21 mouse cellular contexts compared by ENCODE assay signal in the genomic region with DNA sequence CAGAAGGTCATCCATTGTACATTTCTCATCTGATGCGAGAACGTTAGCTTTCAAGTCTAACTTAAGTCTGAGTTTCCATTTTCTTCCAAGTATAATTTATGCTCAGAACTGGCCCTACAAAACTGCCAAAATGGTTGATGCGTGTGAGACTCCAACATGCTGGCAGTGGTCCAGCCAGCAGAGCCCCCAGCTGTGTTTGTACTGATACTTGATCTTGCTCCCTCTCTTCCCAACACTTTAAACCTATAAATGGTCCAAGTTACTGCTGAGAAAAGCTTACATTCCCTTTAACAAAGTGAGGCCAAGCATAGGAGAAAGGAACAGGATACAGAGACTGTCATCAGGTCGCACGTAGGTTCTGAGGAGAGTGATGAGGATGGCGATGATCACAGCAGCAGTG.
DNase-seq lines count a peak whose midpoint lies in the region; ATAC-seq and TF ChIP-seq lines count a peak whose summit lies in the region.
"Had no signal": no experiment of that assay in that cellular context is flagged by ENCODE, and none has a peak within 500 bp of the region (broad histone marks: within the 10 kb centered on the region; RNA-seq: fewer than 3 reads in every experiment).

No protein-coding gene starts in this region.

- no peaks in the 10 kb centered on the region for H3K9me3 ChIP-seq in hindbrain, embryonic 14.5 days (ENCODE audit: control insufficient read depth, low read length)
- no peaks in the 10 kb centered on the region for H3K9me3 ChIP-seq in hindbrain, embryonic 10.5 days
- H3K9me3 ChIP-seq in embryonic facial prominence, embryonic 14.5 days (ENCODE audit: control insufficient read depth, low read length): no peaks in the 10 kb centered on the region
- H3K9me3 ChIP-seq: forebrain, embryonic 15.5 days; heart, embryonic 13.5 days; limb, embryonic 12.5 days; liver, embryonic 15.5 days; midbrain, embryonic 15.5 days had no signal

- WGBS in hindbrain, embryonic 14.5 days: 81% methylated on average over 6 of the region's 6 CpGs
- 86% methylated on average over 6 of the region's 6 CpGs for whole genome bisulfite sequencing in hindbrain, embryonic 10.5 days
- 55% methylated on average over 6 of the region's 6 CpGs for WGBS in embryonic facial prominence, embryonic 14.5 days

- H3K36me3 ChIP-seq in hindbrain, embryonic 14.5 days (replicated peaks; ENCODE audit: control insufficient read depth, insufficient read depth): 0 out of 2 replicates have a peak, but pooled peaks cover 5% of the 10 kb centered on the region
- no peaks in the 10 kb centered on the region for H3K36me3 ChIP-seq in hindbrain, embryonic 10.5 days
- H3K36me3 ChIP-seq in embryonic facial prominence, embryonic 14.5 days (ENCODE audit: control insufficient read depth, insufficient read depth, low read length): no peaks in the 10 kb centered on the region
- H3K36me3 ChIP-seq: forebrain, embryonic 15.5 days; limb, embryonic 12.5 days; liver, embryonic 15.5 days; midbrain, embryonic 15.5 days had no signal

- no peak overlapping the region for H3K4me2 ChIP-seq in hindbrain, embryonic 14.5 days (replicated peaks)
- no peak overlapping the region for H3K4me2 ChIP-seq in embryonic facial prominence, embryonic 14.5 days (ENCODE audit: low read depth, low read length)
- H3K4me2 ChIP-seq: forebrain, embryonic 15.5 days; heart, embryonic 13.5 days; limb, embryonic 12.5 days; liver, embryonic 15.5 days; midbrain, embryonic 15.5 days had no signal

- no peak; the same call in 1 of the 2 replicates for ATAC-seq in hindbrain, embryonic 14.5 days (ENCODE audit: low FRiP score)
- ATAC-seq in embryonic facial prominence, embryonic 14.5 days (ENCODE audit: low read depth): peak; percentile 81
- ATAC-seq: activated CD4-positive, CD25-positive, alpha-beta regulatory T cell, adult 4 months; forebrain, embryonic 15.5 days; midbrain, embryonic 15.5 days; Patski had no signal

- no peaks in the 10 kb centered on the region for H3K27me3 ChIP-seq in hindbrain, embryonic 14.5 days (ENCODE audit: control insufficient read depth, insufficient read depth, low read length)
- no peaks in the 10 kb centered on the region for H3K27me3 ChIP-seq in hindbrain, embryonic 10.5 days (ENCODE audit: insufficient read depth, poor library complexity, severe bottlenecking)
- no peaks in the 10 kb centered on the region for H3K27me3 ChIP-seq in embryonic facial prominence, embryonic 14.5 days (replicated peaks; ENCODE audit: control insufficient read depth, insufficient read depth, low read length)
- H3K27me3 ChIP-seq: forebrain, embryonic 15.5 days; heart, embryonic 13.5 days; limb, embryonic 12.5 days; liver, embryonic 15.5 days; midbrain, embryonic 15.5 days; Patski had no signal

- no peak for TF ChIP-seq CTCF in gastrocnemius, adult 2 months (IDR thresholded peaks at IDR 0.05)

- no peaks in the 10 kb centered on the region for H3K4me1 ChIP-seq in hindbrain, embryonic 14.5 days (replicated peaks; ENCODE audit: control insufficient read depth, insufficient read depth, low read length)
- no peaks in the 10 kb centered on the region for H3K4me1 ChIP-seq in hindbrain, embryonic 10.5 days (replicated peaks)
- no peaks in the 10 kb centered on the region for H3K4me1 ChIP-seq in embryonic facial prominence, embryonic 14.5 days (ENCODE audit: control insufficient read depth, insufficient read depth, low read length)
- H3K4me1 ChIP-seq: forebrain, embryonic 15.5 days; heart, embryonic 13.5 days; liver, embryonic 15.5 days; midbrain, embryonic 15.5 days had no signal

- no peak overlapping the region for H3K27ac ChIP-seq in hindbrain, embryonic 14.5 days
- H3K27ac ChIP-seq in hindbrain, embryonic 10.5 days: no peak overlapping the region
- no peak overlapping the region; the same call in 1 of the 2 replicates for H3K27ac ChIP-seq in embryonic facial prominence, embryonic 14.5 days (replicated peaks; ENCODE audit: low read depth, low read length)
- no peak overlapping the region for H3K27ac ChIP-seq in gastrocnemius, adult 2 months
- H3K27ac ChIP-seq: forebrain, embryonic 15.5 days; heart, embryonic 13.5 days; limb, embryonic 12.5 days; liver, embryonic 15.5 days; midbrain, embryonic 15.5 days had no signal

- DNase-seq in hindbrain, embryonic 14.5 days (ENCODE audit: low spot score): peak; percentile 42
- DNase-seq in hindbrain, embryonic 10.5 days (ENCODE audit: low spot score): no peak
- peak; percentile 30 to 40 for DNase-seq in kidney, postnatal 4 days
- DNase-seq in kidney, postnatal 25 days: no peak
- peak; percentile 36 for DNase-seq in NIH3T3 (ENCODE audit: low read depth)
- DNase-seq in embryonic facial prominence, embryonic 14.5 days (ENCODE audit: low spot score): peak; percentile 84
- no peak for DNase-seq in frontal cortex, postnatal 25 days (ENCODE audit: low spot score in 2 of 2)
- no peak for DNase-seq in gastrocnemius, adult 2 months
- DNase-seq: adrenal gland, postnatal 14 days; cerebellum, adult 18-20 months; heart, adult 11 months; heart, postnatal 36 days; thymus, postnatal 25 days had no signal

- H3K9ac ChIP-seq in hindbrain, embryonic 14.5 days: no peak overlapping the region
- no peak overlapping the region for H3K9ac ChIP-seq in embryonic facial prominence, embryonic 14.5 days (ENCODE audit: low read depth, low read length)
- H3K9ac ChIP-seq: forebrain, embryonic 15.5 days; heart, embryonic 13.5 days; limb, embryonic 12.5 days; liver, embryonic 15.5 days; midbrain, embryonic 15.5 days had no signal

- intact Hi-C loops in gastrocnemius, adult 2 months (cut with DNase I): no loop called here

- no peak overlapping the region for H3K4me3 ChIP-seq in hindbrain, embryonic 14.5 days (replicated peaks; ENCODE audit: low read length)
- H3K4me3 ChIP-seq in hindbrain, embryonic 10.5 days: no peak overlapping the region
- H3K4me3 ChIP-seq in embryonic facial prominence, embryonic 14.5 days (ENCODE audit: low read depth, low read length): no peak overlapping the region
- H3K4me3 ChIP-seq in gastrocnemius, adult 2 months: no peak overlapping the region
- H3K4me3 ChIP-seq: erythroblast, embryonic 14.5 days; forebrain, embryonic 15.5 days; heart, embryonic 13.5 days; limb, embryonic 12.5 days; liver, embryonic 15.5 days; midbrain, embryonic 15.5 days had no signal

Comparison
In these comparisons a context has a peak if more than half of its experiments do, and no peak if none do; other contexts are left out.
1. DNase-seq: peak in hindbrain, embryonic 14.5 days (single experiment), kidney, postnatal 4 days (2 of 2), NIH3T3 (single experiment) and embryonic facial prominence, embryonic 14.5 days (single experiment); none in hindbrain, embryonic 10.5 days (single experiment), kidney, postnatal 25 days (0 of 2), frontal cortex, postnatal 25 days (0 of 2) and gastrocnemius, adult 2 months (single experiment).